Mouse (Mus musculus): ENCODE measurements around the gene Polr3e. TPM values are rescaled to one million over a fixed set of nuclear protein-coding genes. Genes with fewer than 3 reads are reported as not detected.

The Polr3e gene
- total and polyA plus RNA-seq, 3 experiments: 39.1 to 50.1 TPM; not detected in 1

- DNase-seq (ENCODE audit: low read depth, low spot score): peak; percentile 94
- Histone ChIP-seq H3K27me3 (ENCODE audit: control insufficient read depth in 1 of 2, insufficient read depth in 2 of 2, low read length in 2 of 2) (no peaks in the 10 kb centered on the region), H3K36me3 (ENCODE audit: control insufficient read depth in 1 of 2, insufficient read depth in 2 of 2, low read length in 2 of 2) (peaks cover 0 to 8% of the 10 kb centered on the region in 2 experiments; a peak in 2 of 4 replicates), H3K27ac (ENCODE audit: control insufficient read depth, low read depth, low read length) (peak overlapping the region; percentile 71), H3K9ac (ENCODE audit: control insufficient read depth, low read depth, low read length, poor library complexity, severe bottlenecking) (peak overlapping the region; percentile 89), H3K4me3 (ENCODE audit: control insufficient read depth in 1 of 2, insufficient read depth in 1 of 2, low read depth in 2 of 2, low read length in 2 of 2) (peak overlapping the region; percentile 49 to 71), H3K9me3 (replicated peaks; ENCODE audit: insufficient read depth, low read length) (no peaks in the 10 kb centered on the region), H3K4me1 (ENCODE audit: control insufficient read depth in 1 of 2, insufficient read depth in 2 of 2, low read length in 2 of 2) (peaks cover 0 to 7% of the 10 kb centered on the region in 2 experiments; a peak in 2 of 4 replicates), H3K79me2 (ENCODE audit: control insufficient read depth, insufficient read depth, low read length, poor library complexity) (peaks cover 28% of the 10 kb centered on the region)
- TF ChIP-seq ETS1 (IDR thresholded peaks at IDR 0.05; ENCODE audit: low read depth, low read length) (peak; percentile 80), JUND (IDR thresholded peaks at IDR 0.05; ENCODE audit: low read depth, low read length) (no peak), POLR2AphosphoS5 (IDR thresholded peaks at IDR 0.05; ENCODE audit: borderline replicate concordance, low read depth, low read length) (no peak), TAL1 (IDR thresholded peaks at IDR 0.05; ENCODE audit: low read length) (0 out of 2 replicates have a peak, but pooled peaks have one; percentile 3), ZMIZ1 (IDR thresholded peaks at IDR 0.05; ENCODE audit: low read depth, low read length) (peak; percentile 92; the same call in 1 of the 2 replicates), KAT2A (conservative IDR thresholded peaks at IDR 0.05; ENCODE audit: low read depth, low read length) (peak; percentile 76), POLR2AphosphoS2 (IDR thresholded peaks at IDR 0.05; ENCODE audit: low read length) (peak; percentile 99), ZC3H11A (IDR thresholded peaks at IDR 0.05; ENCODE audit: low read depth, low read length) (no peak), MAFK (IDR thresholded peaks at IDR 0.05; ENCODE audit: borderline replicate concordance, low read depth, low read length) (peak; percentile 100), HCFC1 (IDR thresholded peaks at IDR 0.05; ENCODE audit: low read depth, low read length) (no peak; the same call in 1 of the 2 replicates), EP300 (IDR thresholded peaks at IDR 0.05; ENCODE audit: low read depth in 1 of 2, low read length in 2 of 2) (no peak), CHD2 (IDR thresholded peaks at IDR 0.05; ENCODE audit: low read length) (no peak), E2F4 (IDR thresholded peaks at IDR 0.05; ENCODE audit: borderline replicate concordance, low read depth, low read length) (no peak), GATA1 (IDR thresholded peaks at IDR 0.05; ENCODE audit: low read depth, low read length) (no peak; the same call in none of the 2 replicates), USF1 (IDR thresholded peaks at IDR 0.05; ENCODE audit: low read depth, low read length) (no peak), SIN3A (IDR thresholded peaks at IDR 0.05; ENCODE audit: low read length) (peak; percentile 72; the same call in 1 of the 2 replicates), TCF12 (IDR thresholded peaks at IDR 0.05; ENCODE audit: low read depth, low read length) (no peak), MAZ (IDR thresholded peaks at IDR 0.05; ENCODE audit: low read depth, low read length) (no peak), BHLHE40 (IDR thresholded peaks at IDR 0.05; ENCODE audit: borderline replicate concordance, low read depth, low read length) (no peak), TBP (IDR thresholded peaks at IDR 0.05; ENCODE audit: low read depth, low read length) (peak; percentile 100), SMC3 (IDR thresholded peaks at IDR 0.05; ENCODE audit: low read depth, low read length) (no peak; the same call in 1 of the 2 replicates), ELF1 (IDR thresholded peaks at IDR 0.05; ENCODE audit: low read depth, low read length) (peak; percentile 86), MAX (IDR thresholded peaks at IDR 0.05; ENCODE audit: low read length) (no peak), NRF1 (IDR thresholded peaks at IDR 0.05; ENCODE audit: insufficient read depth, low read depth, low read length, poor library complexity, severe bottlenecking) (no peak), ZNF384 (IDR thresholded peaks at IDR 0.05; ENCODE audit: low read depth, low read length) (peak; percentile 60; the same call in 1 of the 2 replicates), UBTF (IDR thresholded peaks at IDR 0.05; ENCODE audit: borderline replicate concordance, insufficient read depth, low read depth, low read length) (no peak), CHD1 (IDR thresholded peaks at IDR 0.05; ENCODE audit: low read depth, low read length) (0 out of 2 replicates have a peak, but pooled peaks have one; percentile 79), RAD21 (IDR thresholded peaks at IDR 0.05; ENCODE audit: low read depth, low read length) (no peak), POLR2A (IDR thresholded peaks at IDR 0.05; ENCODE audit: control insufficient read depth in 1 of 2, insufficient read depth in 1 of 2, low read depth in 1 of 2, low read length in 2 of 2, poor library complexity in 1 of 2) (peak in 1 of 2 experiments; percentile 83; a peak in 2 of 4 replicates), NELFE (IDR thresholded peaks at IDR 0.05; ENCODE audit: low read depth, low read length) (no peak), MXI1 (IDR thresholded peaks at IDR 0.05; ENCODE audit: low read depth, low read length) (no peak), GABPA (IDR thresholded peaks at IDR 0.05; ENCODE audit: low read depth, low read length) (no peak), USF2 (IDR thresholded peaks at IDR 0.05; ENCODE audit: borderline replicate concordance in 1 of 2, insufficient read depth in 1 of 2, low read depth in 1 of 2, low read length in 2 of 2) (no peak), ZKSCAN1 (IDR thresholded peaks at IDR 0.05; ENCODE audit: low read depth, low read length) (no peak), MYC (IDR thresholded peaks at IDR 0.05; ENCODE audit: low read depth, low read length) (0 out of 2 replicates have a peak, but pooled peaks have one; percentile 81), RCOR1 (IDR thresholded peaks at IDR 0.05; ENCODE audit: low read depth, low read length) (peak; percentile 23; the same call in 1 of the 2 replicates), CTCF (IDR thresholded peaks at IDR 0.05 in 2 of 3, conservative IDR thresholded peaks at IDR 0.05 in 1 of 3; ENCODE audit: control insufficient read depth in 1 of 3, insufficient read depth in 1 of 3, low read depth in 2 of 3, low read length in 3 of 3, poor library complexity in 1 of 3, severe bottlenecking in 1 of 3) (no peak)
These were observed 1.0 kb downstream of the Polr3e start for GRCm38 (mm10) chr7:120918526-120918962.

Measured in MEL (cell line).